In the genomic region with DNA sequence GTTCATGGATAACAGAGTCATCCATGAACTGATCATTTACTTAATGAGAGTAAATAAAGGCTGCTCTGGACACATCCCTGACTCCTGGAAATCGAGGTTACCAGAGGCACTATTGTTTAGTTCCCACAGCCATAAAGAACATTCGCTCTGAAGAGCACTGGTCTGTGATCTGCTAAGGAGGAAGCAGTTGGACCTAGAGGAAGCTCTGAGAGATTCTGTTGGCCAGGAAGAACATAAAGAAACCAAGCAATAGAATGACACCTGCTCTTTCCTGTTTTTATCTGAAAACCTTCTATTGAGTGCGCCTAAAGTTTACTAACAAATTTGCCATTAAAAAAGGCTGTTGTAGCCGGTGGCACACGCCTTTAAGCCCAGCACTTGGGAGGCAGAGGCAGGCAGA, we compare ENCODE assay signal across 16 mouse cellular contexts.
DNase-seq lines count a peak whose midpoint lies in the region; ATAC-seq and TF ChIP-seq lines count a peak whose summit lies in the region.
"Had no signal": no experiment of that assay in that cellular context is flagged by ENCODE, and none has a peak within 500 bp of the region (broad histone marks: within the 10 kb centered on the region; RNA-seq: fewer than 3 reads in every experiment).

No protein-coding gene starts in this region.

- peak; percentile 18; the same call in 1 of the 2 replicates for ATAC-seq in liver, postnatal 0 days
- ATAC-seq in forebrain, embryonic 16.5 days = no peak
- ATAC-seq: forebrain, embryonic 14.5 days; hindbrain, postnatal 0 days had no signal

- H3K9me3 ChIP-seq in liver, postnatal 0 days (ENCODE audit: low read length) = no peaks in the 10 kb centered on the region
- H3K9me3 ChIP-seq in forebrain, embryonic 16.5 days (ENCODE audit: control insufficient read depth, low read length) = no peaks in the 10 kb centered on the region
- H3K9me3 ChIP-seq: embryonic facial prominence, embryonic 12.5 days; hindbrain, embryonic 10.5 days had no signal

- no peak overlapping the region for H3K4me2 ChIP-seq in liver, postnatal 0 days (ENCODE audit: low read depth, low read length)
- no peak overlapping the region for H3K4me2 ChIP-seq in forebrain, embryonic 16.5 days (ENCODE audit: low read length)

- H3K27ac ChIP-seq in liver, postnatal 0 days (ENCODE audit: low read depth) = peak overlapping the region; percentile 67
- no peak overlapping the region for H3K27ac ChIP-seq in forebrain, embryonic 16.5 days (ENCODE audit: low read length)
- no peak overlapping the region for H3K27ac ChIP-seq in gastrocnemius, adult 2 months
- H3K27ac ChIP-seq: embryonic facial prominence, embryonic 12.5 days; hindbrain, postnatal 0 days had no signal

- TF ChIP-seq CTCF in liver, postnatal 0 days (IDR thresholded peaks at IDR 0.05; ENCODE audit: low read depth) = no peak
- TF ChIP-seq CTCF in gastrocnemius, adult 2 months (IDR thresholded peaks at IDR 0.05) = no peak

- H3K36me3 ChIP-seq in liver, postnatal 0 days (replicated peaks; ENCODE audit: insufficient read depth, low read length) = no peaks in the 10 kb centered on the region
- H3K36me3 ChIP-seq in forebrain, embryonic 16.5 days (ENCODE audit: control insufficient read depth, insufficient read depth) = no peaks in the 10 kb centered on the region
- H3K36me3 ChIP-seq: embryonic facial prominence, embryonic 12.5 days had no signal

- no peaks in the 10 kb centered on the region for H3K27me3 ChIP-seq in liver, postnatal 0 days (ENCODE audit: insufficient read depth, low read length)
- no peaks in the 10 kb centered on the region for H3K27me3 ChIP-seq in forebrain, embryonic 16.5 days (replicated peaks; ENCODE audit: control insufficient read depth, insufficient read depth, low read length)
- H3K27me3 ChIP-seq: CH12.LX; embryonic facial prominence, embryonic 12.5 days had no signal

- intact Hi-C loops in gastrocnemius, adult 2 months (cut with DNase I) = no loop called here

- no peak overlapping the region for H3K4me3 ChIP-seq in liver, postnatal 0 days (ENCODE audit: low read depth, low read length)
- no peak overlapping the region for H3K4me3 ChIP-seq in forebrain, embryonic 16.5 days (replicated peaks; ENCODE audit: low read length)
- no peak overlapping the region for H3K4me3 ChIP-seq in gastrocnemius, adult 2 months
- H3K4me3 ChIP-seq: embryonic facial prominence, embryonic 12.5 days; hindbrain, embryonic 10.5 days had no signal

- WGBS in liver, postnatal 0 days (ENCODE audit: insufficient replicate concordance) = 31% methylated on average over 5 of the region's 5 CpGs
- WGBS in forebrain, embryonic 16.5 days = 72% methylated on average over 5 of the region's 5 CpGs

- H3K9ac ChIP-seq in liver, postnatal 0 days (replicated peaks) = no peak overlapping the region
- H3K9ac ChIP-seq in forebrain, embryonic 16.5 days (replicated peaks; ENCODE audit: low read depth, low read length) = no peak overlapping the region
- H3K9ac ChIP-seq: embryonic facial prominence, embryonic 12.5 days had no signal

- H3K4me1 ChIP-seq in liver, postnatal 0 days (ENCODE audit: insufficient read depth) = peaks cover 51% of the 10 kb centered on the region
- peaks cover 43% of the 10 kb centered on the region for H3K4me1 ChIP-seq in forebrain, embryonic 16.5 days (replicated peaks; ENCODE audit: control insufficient read depth, insufficient read depth, low read length)

- peak; percentile 52 for DNase-seq in thymus, postnatal 0 days (ENCODE audit: low spot score)
- DNase-seq in thymus, adult 18-20 months = no peak
- peak; percentile 15 for DNase-seq in R1 (ENCODE audit: low read depth, low spot score)
- DNase-seq in liver, postnatal 0 days = no peak
- no peak for DNase-seq in gastrocnemius, adult 2 months
- DNase-seq in cerebellum, adult 9-11 months = no peak
- DNase-seq: cerebellum, adult 2 months; gastrocnemius, postnatal 36 days; layer of hippocampus, postnatal 36 days; midbrain, embryonic 14.5 days had no signal

- no peak for TF ChIP-seq EP300 in liver, postnatal 0 days (IDR thresholded peaks at IDR 0.05; ENCODE audit: low read depth)

Comparison
In these comparisons a context has a peak if more than half of its experiments do, and no peak if none do; other contexts are left out.
1. DNase-seq: peak in thymus, postnatal 0 days (single experiment) and R1 (single experiment); none in thymus, adult 18-20 months (0 of 2), liver, postnatal 0 days (single experiment), gastrocnemius, adult 2 months (single experiment) and cerebellum, adult 9-11 months (single experiment).